Mouse (Mus musculus) limb, embryonic 10.5 days (tissue): ENCODE results near the gene Gpr21. TPM values are rescaled to one million over a fixed set of nuclear protein-coding genes. Genes with fewer than 3 reads are reported as not detected.
"Not testable (repeated sequence)": the region's sequence is repeated elsewhere in the genome, so short reads cannot be mapped to it uniquely, and the experiment has no call there.

Source experiments
- DNase-seq: peaks from one replicate; pipeline ENCODE4 v3.0.0-alpha.2; 2017; ENCODE audit warnings: low spot score
- H3K27ac ChIP-seq: fragments of 300-500 bp; sonication (generic); 2 replicates; pipeline ENCODE4 v1.5.1; 2016; ENCODE audit warnings: mild to moderate bottlenecking
- H3K27me3 ChIP-seq: fragments of 300-500 bp; sonication (generic); 2 replicates; pipeline ENCODE4 v1.6.1; 2016; ENCODE audit warnings: low read depth, mild to moderate bottlenecking; ENCODE audit not compliant: poor library complexity, severe bottlenecking
- H3K36me3 ChIP-seq: fragments of 300-500 bp; sonication (generic); 2 replicates; pipeline ENCODE4 v1.6.1; 2016; ENCODE audit warnings: mild to moderate bottlenecking, moderate library complexity
- H3K4me1 ChIP-seq: fragments of 300-500 bp; sonication (generic); 2 replicates; pipeline ENCODE4 v1.6.1; 2016
- H3K4me3 ChIP-seq: fragments of 300-500 bp; sonication (generic); 2 replicates; pipeline ENCODE4 v1.5.1; 2016; ENCODE audit warnings: mild to moderate bottlenecking, moderate library complexity
- H3K9me3 ChIP-seq: fragments of 300-500 bp; sonication (generic); replicated peaks from 2 replicates; pipeline ENCODE4 v1.6.1; 2016; ENCODE audit warnings: mild to moderate bottlenecking
- WGBS: fragments of 180-500 bp; shearing (Covaris S2); methylation state at CpG from one replicate; pipeline ENCODE4 v1.1.7; 2016; 5-methylcytosine and 5-hydroxymethylcytosine counted together
- polyA plus RNA-seq: library from polyadenylated mRNA; unstranded; fragments of >200 nt; fragmentation: Nextera tagmentation; extraction: Ambion mirVana; gene quantifications from 2 replicates; pipeline ENCODE4 v1.2.1, GENCODE M21; 2016

The Gpr21 gene
- 0.97 and 1.5 TPM in 2 replicates for polyA plus RNA-seq

GRCm38 (mm10) chr2:37516030-37516710 is at the start of gene Gpr21:
TSS of gene Gpr21 (plus strand) at chr2:37516332.
- H3K4me1 ChIP-seq, result peaks cover 14% of the 10 kb centered on the region
- 0 out of 2 replicates have a peak within 1 kb of the TSS, but pooled peaks have one; percentile 2 for H3K4me3 ChIP-seq
- H3K27me3 ChIP-seq, result no peaks in the 10 kb centered on the region
- WGBS, result 29% methylated on average over 11 of the region's 11 CpGs
- H3K36me3 ChIP-seq, result peaks cover 44% of the 10 kb centered on the region
- DNase-seq, result peak; percentile 30
- H3K27ac ChIP-seq, result no peak within 1 kb of the TSS
- no peaks in the 10 kb centered on the region for H3K9me3 ChIP-seq

GRCm38 (mm10) chr2:37479559-37479958 is 36.6 kb upstream of the Gpr21 start:
- Histone ChIP-seq H3K4me1 (no peaks in the 10 kb centered on the region), H3K27me3 (no peaks in the 10 kb centered on the region), H3K9me3 (no peaks in the 10 kb centered on the region), H3K27ac (no peak overlapping the region), H3K36me3 (peaks cover 83% of the 10 kb centered on the region), H3K4me3 (no peak overlapping the region)
- no peak for DNase-seq

GRCm38 (mm10) chr2:37480039-37480438 is 36.1 kb upstream of the Gpr21 start:
- Histone ChIP-seq H3K9me3 (no peaks in the 10 kb centered on the region), H3K36me3 (peaks cover 84% of the 10 kb centered on the region), H3K4me3 (no peak overlapping the region), H3K27ac (no peak overlapping the region), H3K4me1 (no peaks in the 10 kb centered on the region), H3K27me3 (no peaks in the 10 kb centered on the region)
- no peak for DNase-seq
- WGBS, result 95% methylated on average over 2 of the region's 2 CpGs

GRCm38 (mm10) chr2:37484165-37484564 is 32.0 kb upstream of the Gpr21 start:
- 91% methylated on average over 2 of the region's 2 CpGs for WGBS
- DNase-seq, result no peak
- no peaks in the 10 kb centered on the region for H3K27me3 ChIP-seq
- no peaks in the 10 kb centered on the region for H3K4me1 ChIP-seq
- H3K4me3 ChIP-seq, result no peak overlapping the region
- no peaks in the 10 kb centered on the region for H3K9me3 ChIP-seq
- H3K36me3 ChIP-seq, result peaks cover 78% of the 10 kb centered on the region
- H3K27ac ChIP-seq, result no peak overlapping the region

- Histone ChIP-seq H3K36me3 (peaks cover 81% of the 10 kb centered on the region), H3K9me3 (no peaks in the 10 kb centered on the region), H3K27ac (no peak overlapping the region), H3K4me1 (no peaks in the 10 kb centered on the region), H3K27me3 (no peaks in the 10 kb centered on the region), H3K4me3 (no peak overlapping the region)
- DNase-seq, result no peak
- 89% methylated on average over 1 of the region's 1 CpGs for WGBS
Measured at GRCm38 (mm10) chr2:37485370-37485769, 30.8 kb upstream of the Gpr21 start.

GRCm38 (mm10) chr2:37486408-37486807 is 29.7 kb upstream of the Gpr21 start:
- H3K27ac ChIP-seq, result no peak overlapping the region
- peaks cover 84% of the 10 kb centered on the region for H3K36me3 ChIP-seq
- DNase-seq, result no peak
- no peaks in the 10 kb centered on the region for H3K9me3 ChIP-seq
- H3K27me3 ChIP-seq, result no peaks in the 10 kb centered on the region
- H3K4me1 ChIP-seq, result no peaks in the 10 kb centered on the region
- H3K4me3 ChIP-seq, result no peak overlapping the region

GRCm38 (mm10) chr2:37488956-37489355 is 27.2 kb upstream of the Gpr21 start:
- WGBS, result 94% methylated on average over 2 of the region's 2 CpGs
- no peaks in the 10 kb centered on the region for H3K4me1 ChIP-seq
- H3K4me3 ChIP-seq, result no peak overlapping the region
- no peaks in the 10 kb centered on the region for H3K9me3 ChIP-seq
- no peak overlapping the region for H3K27ac ChIP-seq
- peaks cover 92% of the 10 kb centered on the region for H3K36me3 ChIP-seq
- DNase-seq, result no peak
- no peaks in the 10 kb centered on the region for H3K27me3 ChIP-seq

- 92% methylated on average over 4 of the region's 4 CpGs for WGBS
- Histone ChIP-seq H3K27ac (no peak overlapping the region), H3K36me3 (peaks cover 85% of the 10 kb centered on the region), H3K4me3 (no peak overlapping the region), H3K9me3 (no peaks in the 10 kb centered on the region), H3K4me1 (no peaks in the 10 kb centered on the region), H3K27me3 (no peaks in the 10 kb centered on the region)
- DNase-seq, result no peak
Measured at GRCm38 (mm10) chr2:37497321-37497720, 18.8 kb upstream of the Gpr21 start.

GRCm38 (mm10) chr2:37505856-37506255 is 10.3 kb upstream of the Gpr21 start:
- not testable (repeated sequence) for H3K4me1 ChIP-seq, H3K9me3 ChIP-seq, H3K27me3 ChIP-seq, H3K4me3 ChIP-seq, H3K27ac ChIP-seq, DNase-seq
- 94% methylated on average over 2 of the region's 2 CpGs for WGBS
- peaks cover 64% of the 10 kb centered on the region for H3K36me3 ChIP-seq

GRCm38 (mm10) chr2:37511134-37511901 is 4.8 kb upstream of the Gpr21 start:
- H3K36me3 ChIP-seq, result peaks cover 56% of the 10 kb centered on the region
- no peak overlapping the region for H3K4me3 ChIP-seq
- peaks cover 8% of the 10 kb centered on the region for H3K4me1 ChIP-seq
- WGBS, result 97% methylated on average over 4 of the region's 4 CpGs
- H3K27me3 ChIP-seq, result no peaks in the 10 kb centered on the region
- DNase-seq, result no peak
- no peaks in the 10 kb centered on the region for H3K9me3 ChIP-seq
- H3K27ac ChIP-seq, result no peak overlapping the region

GRCm38 (mm10) chr2:37516922-37517462 is 860 bp downstream of the Gpr21 start:
- Histone ChIP-seq H3K27me3 (no peaks in the 10 kb centered on the region), H3K36me3 (peaks cover 37% of the 10 kb centered on the region), H3K4me3 (no peak overlapping the region), H3K27ac (no peak overlapping the region), H3K9me3 (no peaks in the 10 kb centered on the region), H3K4me1 (peaks cover 14% of the 10 kb centered on the region)
- no peak for DNase-seq
- 48% methylated on average over 4 of the region's 4 CpGs for WGBS

GRCm38 (mm10) chr2:37518561-37519285 is 2.6 kb downstream of the Gpr21 start:
- Histone ChIP-seq H3K27me3 (no peaks in the 10 kb centered on the region), H3K27ac (no peak overlapping the region), H3K9me3 (no peaks in the 10 kb centered on the region), H3K4me1 (peaks cover 11% of the 10 kb centered on the region), H3K36me3 (peaks cover 23% of the 10 kb centered on the region), H3K4me3 (no peak overlapping the region)
- DNase-seq, result no peak
- 91% methylated on average over 4 of the region's 4 CpGs for WGBS

- H3K4me1 ChIP-seq, result peaks cover 11% of the 10 kb centered on the region
- no peak for DNase-seq
- H3K27me3 ChIP-seq, result no peaks in the 10 kb centered on the region
- 98% methylated on average over 1 of the region's 1 CpGs for WGBS
- no peak overlapping the region for H3K4me3 ChIP-seq
- H3K9me3 ChIP-seq, result no peaks in the 10 kb centered on the region
- no peak overlapping the region for H3K27ac ChIP-seq
- peaks cover 23% of the 10 kb centered on the region for H3K36me3 ChIP-seq
Measured at GRCm38 (mm10) chr2:37519286-37519640, 3.1 kb downstream of the Gpr21 start.
